Mouse (Mus musculus): Measurements from ENCODE around the gene Ptprh.
"Not testable (repeated sequence)": the region's sequence is repeated elsewhere in the genome, so short reads cannot be mapped to it uniquely, and the experiment has no call there.

Ptprh gene

DNA sequence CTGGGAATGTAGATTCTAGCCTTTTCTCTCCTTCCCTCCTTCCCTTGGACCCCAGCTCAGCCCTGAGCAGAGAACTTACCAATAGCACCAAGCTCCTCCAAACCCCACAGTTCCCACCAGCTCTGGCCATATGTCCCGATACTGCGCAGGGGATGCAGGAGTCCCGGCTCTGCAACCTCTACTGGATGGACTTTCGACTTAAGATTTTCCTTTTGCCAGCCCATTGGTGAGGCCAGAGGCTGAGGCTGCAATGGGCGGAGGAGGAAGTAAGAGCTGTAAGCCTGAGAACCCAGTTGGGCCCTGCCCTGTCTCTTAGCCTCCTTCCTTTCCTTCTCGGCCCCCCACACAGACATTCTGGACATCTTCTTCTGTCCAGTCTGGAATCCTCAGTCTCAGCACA, 872 bp downstream of the Ptprh start:
- no peak for DNase-seq (ENCODE audit: low spot score)

DNA sequence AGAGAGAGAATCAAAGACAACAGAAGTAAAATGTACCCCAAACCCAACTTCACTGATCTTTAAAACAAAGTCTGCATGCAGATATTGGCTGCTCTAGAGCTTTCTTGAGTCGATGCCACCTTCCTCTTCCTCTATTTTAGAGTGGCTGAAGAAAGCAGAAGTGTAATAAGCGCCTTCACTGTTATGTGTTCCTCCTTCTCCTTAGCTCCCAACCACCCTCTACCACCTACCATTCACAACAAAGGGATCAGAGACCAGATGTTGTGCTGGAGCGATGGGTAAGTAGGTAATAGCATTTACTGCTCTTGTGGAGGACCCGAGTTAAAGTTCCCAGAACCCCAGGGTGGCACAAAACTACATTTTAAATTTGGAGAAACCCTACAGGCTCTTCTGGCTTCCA, 6.8 kb downstream of the Ptprh start:
- DNase-seq (ENCODE audit: low spot score) = not testable (repeated sequence)

DNA sequence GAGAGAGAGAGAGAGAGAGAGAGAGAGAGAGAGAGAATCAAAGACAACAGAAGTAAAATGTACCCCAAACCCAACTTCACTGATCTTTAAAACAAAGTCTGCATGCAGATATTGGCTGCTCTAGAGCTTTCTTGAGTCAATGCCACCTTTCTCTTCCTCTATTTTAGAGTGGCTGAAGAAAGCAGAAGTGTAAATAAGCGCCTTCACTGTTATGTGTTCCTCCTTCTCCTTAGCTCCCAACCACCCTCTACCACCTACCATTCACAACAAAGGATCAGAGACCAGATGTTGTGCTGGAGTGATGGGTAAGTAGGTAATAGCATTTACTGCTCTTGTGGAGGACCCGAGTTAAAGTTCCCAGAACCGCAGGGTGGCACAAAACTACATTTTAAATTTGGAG, 22.4 kb downstream of the Ptprh start:
- not testable (repeated sequence) for DNase-seq (ENCODE audit: low spot score)

DNA sequence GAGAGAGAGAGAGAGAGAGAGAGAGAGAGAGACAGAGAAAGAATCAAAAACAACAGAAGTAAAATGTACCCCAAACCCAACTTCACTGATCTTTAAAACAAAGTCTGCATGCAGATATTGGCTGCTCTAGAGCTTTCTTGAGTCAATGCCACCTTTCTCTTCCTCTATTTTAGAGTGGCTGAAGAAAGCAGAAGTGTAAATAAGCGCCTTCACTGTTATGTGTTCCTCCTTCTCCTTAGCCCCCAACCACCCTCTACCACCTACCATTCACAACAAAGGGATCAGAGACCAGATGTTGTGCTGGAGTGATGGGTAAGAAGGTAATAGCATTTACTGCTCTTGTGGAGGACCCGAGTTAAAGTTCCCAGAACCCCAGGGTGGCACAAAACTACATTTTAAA, 31.5 kb downstream of the Ptprh start:
- not testable (repeated sequence) for DNase-seq (ENCODE audit: low spot score)

DNA sequence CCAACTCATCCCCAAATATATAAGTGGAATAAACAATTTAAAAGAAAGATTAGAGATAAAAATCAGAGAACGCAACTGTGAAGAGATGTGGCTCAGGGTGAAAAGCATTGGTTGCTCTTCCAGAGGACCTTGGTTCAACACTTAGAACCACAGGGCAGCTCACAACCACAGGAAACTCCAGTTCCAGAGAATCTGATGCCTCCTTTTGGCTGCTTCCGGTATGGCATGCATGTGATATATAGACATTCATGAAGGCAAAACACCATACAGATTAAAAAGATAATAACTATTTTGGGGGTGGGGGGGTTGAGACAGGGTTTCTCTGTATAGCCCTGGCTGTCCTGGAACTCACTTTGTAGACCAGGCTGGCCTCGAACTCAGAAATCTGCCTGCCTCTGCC, 41.2 kb downstream of the Ptprh start:
- DNase-seq (ENCODE audit: low spot score) = no peak

DNA sequence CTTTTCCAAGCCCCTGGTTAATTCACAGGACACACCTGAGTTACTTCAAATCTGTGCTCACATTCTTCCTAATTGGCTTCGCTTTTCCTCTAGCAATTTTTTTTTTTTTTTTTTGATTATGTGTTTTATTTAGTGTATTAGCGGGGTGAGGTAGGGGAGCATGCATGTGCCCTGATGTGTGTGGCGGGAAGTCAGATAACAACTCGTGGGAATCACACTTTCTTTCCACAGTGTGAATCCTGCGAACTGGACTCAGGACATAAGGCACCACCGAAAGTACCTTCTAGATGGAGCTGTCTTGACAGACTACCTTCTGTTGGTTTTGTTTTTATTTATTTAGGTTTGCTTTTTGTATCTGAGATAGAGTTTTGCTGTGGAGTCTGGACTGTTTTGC, 46.7 kb downstream of the Ptprh start:
- no peak for DNase-seq (ENCODE audit: low spot score)

DNA sequence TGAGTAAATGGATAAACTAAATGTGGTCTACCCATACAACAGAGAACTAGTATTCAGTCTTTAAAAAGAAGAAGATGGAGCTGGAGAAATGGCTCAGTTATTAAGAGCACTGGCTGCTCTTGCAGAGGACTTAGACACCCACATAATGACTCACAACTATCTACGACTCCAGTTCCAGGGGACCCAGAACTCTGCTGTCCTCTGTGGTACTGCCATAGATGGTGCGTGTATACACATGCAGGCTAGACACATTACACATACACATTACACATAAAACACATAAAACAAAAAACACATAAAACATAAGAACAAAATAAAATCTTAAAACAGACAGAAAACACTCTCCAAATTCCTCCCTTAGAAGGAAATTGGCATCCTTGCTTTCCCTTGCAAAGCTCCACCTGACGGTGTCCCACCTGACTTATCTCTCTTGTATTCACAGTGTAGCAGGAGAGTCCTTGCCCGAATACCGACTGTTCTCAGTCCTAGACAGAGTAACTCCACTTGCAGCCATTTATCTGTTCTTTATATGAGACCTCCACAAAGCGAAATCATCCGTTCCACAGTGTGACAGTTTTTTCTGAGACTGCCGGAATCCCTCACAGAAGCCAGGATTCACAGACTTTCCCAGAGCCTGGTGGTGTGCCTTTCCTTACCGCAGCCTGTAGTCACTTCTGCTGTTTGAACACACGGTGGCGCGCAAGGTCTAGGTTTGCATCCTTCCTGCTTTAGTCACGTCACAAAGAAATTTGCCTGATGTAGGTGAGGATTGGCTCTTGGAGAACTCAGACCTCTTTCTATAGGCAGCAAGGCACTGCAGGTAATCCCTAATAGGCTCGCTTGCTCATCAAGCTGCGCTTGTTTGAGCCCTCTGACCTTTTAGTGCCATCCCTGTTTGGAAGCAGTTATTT, 47.3 kb downstream of the Ptprh start:
- no peak for DNase-seq (ENCODE audit: low spot score)

DNA sequence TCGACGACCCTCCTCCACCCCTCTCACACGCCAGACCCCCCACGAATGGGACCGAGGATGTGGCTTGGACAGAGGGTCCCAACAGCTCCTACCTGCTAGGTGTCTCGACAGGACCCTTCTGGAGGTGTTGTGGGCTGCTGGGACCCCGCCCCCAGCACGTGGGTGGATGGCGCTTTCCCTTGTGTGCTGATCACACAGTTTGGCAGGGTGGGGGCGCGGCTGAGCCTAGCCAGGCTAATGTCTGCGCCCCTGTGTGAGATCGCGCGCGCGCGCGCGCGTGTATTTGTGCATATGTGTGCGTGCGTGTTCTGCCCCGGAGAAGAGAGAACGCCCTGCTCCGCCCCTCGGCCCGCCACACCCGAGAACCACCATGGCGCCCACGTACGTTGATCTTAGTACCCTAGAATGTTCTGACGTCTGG, 56.6 kb downstream of the Ptprh start, which contains the start of gene Syt5:
Gene Syt5 (minus strand): TSS at position 321 of the 421 bp plus-strand sequence.
- no peak for DNase-seq (ENCODE audit: low spot score)

DNA sequence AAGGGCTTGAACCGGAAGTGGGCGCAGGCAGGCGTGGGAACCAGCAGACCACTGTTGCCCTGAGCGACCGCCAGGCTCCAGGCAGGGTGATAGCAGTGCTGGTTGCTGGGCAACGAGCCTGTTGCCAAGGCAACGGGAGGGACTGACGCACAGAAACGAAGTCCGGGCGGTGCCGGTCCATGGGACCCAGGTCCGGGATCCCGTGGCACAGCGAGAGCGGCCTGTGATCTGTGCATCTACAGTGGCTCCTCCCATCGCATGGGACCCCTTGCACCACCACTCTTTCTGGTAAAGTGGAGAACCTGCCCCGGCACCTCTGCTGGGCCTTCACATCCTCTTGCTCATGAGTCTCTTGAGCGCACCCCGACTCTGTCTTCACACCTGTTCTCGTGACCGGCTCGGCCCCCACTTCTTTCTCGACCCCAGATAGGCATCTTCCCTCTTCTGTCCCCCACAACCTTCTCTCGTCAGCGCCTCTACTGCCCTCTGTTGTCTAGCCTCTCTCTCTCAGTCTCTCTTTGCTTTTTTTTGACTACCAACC, 57.2 kb downstream of the Ptprh start:
- no peak for DNase-seq (ENCODE audit: low spot score)

DNA sequence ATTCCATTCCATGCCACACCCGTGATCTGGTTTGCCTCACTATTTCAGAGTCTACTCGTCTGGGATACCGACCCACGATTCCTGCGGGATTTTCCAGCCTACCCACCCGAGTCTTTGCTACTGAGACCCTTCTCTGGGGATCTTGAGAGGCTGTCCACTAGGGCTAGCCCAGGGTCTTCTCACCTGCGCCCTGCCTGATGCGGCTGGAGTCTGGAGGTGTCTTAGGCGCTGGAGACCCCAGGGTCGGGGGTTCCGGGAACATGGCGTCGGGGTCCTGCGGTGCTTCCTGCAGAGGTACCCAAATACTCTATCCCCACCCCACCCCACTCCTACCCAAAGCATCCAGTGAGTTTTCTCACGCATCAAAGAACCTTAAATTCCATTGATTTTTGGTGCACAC, 57.8 kb downstream of the Ptprh start:
- no peak for DNase-seq (ENCODE audit: low spot score)

DNA sequence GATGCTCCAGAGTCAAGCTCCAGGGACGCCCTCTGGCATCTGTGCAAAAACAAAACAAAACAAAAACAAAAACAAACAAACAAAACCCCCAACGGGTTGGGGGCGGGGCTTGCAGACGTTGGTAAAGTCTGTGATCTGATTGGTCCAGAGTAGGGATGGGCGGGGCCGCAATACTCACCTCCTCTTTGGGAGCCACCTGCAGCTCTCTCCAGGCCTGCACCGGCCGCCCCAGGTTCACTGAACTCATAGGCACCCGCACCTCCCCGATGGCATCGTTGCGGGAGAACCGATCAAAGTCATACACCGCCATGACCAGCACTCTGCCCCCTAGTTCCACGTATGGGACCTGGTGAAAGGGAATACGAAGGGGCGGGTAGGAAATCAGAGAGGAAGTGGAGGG, 61.8 kb downstream of the Ptprh start:
- no peak for DNase-seq (ENCODE audit: low spot score)

DNA sequence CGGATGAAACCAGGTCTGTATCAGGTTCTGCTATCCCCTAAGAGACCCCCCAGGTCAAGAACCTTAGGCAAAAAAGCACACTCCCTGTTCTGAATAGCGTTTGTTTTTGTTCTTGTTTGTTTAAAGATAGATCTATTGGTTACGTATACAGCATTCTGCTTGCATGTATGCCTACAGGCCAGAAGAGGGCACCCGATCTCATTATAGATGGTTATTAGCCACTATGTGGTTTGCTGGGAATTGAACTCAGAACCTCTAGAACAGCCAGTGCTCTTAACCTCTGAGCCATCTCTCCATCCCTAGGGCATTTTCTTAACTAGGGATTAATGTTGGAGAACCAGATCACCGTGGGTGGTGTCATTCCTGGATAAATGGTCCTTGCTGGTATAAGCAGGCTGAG, 62.5 kb downstream of the Ptprh start:
- no peak for DNase-seq (ENCODE audit: low spot score)

DNA sequence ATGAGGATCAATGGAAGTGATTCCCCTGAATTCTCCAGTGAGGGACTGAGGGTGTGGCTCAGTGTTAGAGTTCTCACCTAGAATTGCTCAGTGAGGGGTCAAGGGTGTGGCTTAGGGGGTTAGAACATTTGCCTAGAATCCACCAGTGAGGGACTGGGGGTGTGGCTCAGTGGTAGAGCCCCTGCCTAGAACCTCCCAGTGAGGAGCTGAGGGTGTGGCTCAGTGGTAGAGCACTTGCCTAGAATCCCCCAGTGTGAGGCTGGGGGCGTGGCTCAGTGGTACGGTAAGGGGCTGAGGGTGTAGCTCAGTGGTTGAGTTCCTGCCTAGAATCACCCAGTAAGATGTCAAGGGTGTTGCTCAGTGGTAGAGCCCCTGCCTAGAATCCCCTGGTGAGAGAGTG, 64.8 kb downstream of the Ptprh start:
- no peak for DNase-seq (ENCODE audit: low spot score)

DNA sequence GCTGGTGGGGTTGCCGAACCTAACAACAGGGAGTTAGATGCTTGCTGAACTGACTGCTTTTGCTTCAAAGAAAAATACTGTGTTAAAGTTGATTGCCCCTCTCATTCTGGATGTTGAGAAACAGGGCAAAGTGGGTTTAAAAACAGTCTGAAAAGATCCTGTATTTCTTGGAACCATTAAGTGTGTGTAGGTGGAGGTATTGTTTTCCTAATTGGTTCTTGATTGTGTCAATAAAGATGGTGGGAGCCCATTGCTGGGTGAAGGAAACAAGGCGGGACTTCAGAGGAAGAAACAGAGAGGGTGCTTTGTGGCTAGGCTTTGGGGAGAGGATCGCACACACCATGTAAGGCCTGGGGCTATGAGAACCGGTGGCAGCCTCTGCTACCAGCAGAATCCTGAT, 66.7 kb downstream of the Ptprh start:
- no peak for DNase-seq (ENCODE audit: low spot score)

DNA sequence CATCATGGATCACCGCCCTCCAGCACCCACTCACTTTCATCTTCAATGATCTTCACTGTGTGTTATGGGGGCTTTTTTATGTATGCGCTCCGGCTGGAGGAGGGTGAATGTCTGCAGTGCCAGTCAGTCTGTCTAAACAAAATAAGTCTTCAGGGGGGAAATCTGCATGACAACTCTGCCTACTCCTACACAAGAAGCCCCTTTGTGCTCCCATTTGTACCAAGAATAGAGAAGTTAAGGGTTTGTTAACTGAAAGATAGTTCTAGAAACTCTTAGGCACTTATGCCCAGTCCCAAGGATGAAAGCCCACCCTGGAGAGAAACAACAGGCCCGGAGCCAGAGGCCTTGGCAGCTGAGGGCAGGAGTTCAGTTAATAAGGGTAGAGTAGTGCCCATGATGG, 67.5 kb downstream of the Ptprh start:
- no peak for DNase-seq (ENCODE audit: low spot score)

DNA sequence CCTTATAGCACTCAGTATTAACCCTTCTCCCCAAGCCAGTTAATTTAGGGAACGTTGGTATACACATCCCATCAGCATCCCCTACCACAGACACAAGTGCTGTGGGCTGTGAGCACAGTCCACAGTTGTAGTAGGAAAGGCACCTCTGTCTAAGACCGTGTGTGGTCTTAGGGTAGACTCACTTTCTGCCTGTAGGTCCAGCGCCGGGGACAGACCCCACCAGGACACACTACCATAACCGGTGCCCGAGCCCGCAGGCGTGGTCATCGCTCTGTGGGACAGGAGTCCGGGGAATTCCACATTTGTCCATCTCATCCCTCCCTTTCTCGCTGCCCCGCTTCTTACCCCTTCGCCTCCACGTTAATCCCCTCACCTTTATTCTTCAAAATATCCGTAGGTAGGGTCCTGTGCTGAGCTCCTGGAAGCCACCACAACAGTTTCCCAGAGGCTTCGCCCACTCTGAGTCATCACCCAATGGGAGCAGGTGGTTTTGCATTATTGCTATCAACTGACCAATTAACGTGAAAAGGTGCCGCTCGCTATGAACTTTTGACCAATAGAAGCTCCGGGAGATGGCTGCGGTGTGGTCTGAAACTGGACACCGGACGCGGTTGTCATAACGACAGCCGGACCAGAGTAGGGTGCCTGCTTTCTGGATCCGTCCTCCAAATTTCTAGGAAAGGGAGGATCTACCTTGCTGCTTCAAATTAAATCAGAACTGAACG, 71.7 kb downstream of the Ptprh start, which contains the start of gene Dnaaf3:
Gene Dnaaf3 (minus strand): TSS at position 449 of the 725 bp plus-strand sequence.
- DNase-seq (ENCODE audit: low spot score) = no peak

DNA sequence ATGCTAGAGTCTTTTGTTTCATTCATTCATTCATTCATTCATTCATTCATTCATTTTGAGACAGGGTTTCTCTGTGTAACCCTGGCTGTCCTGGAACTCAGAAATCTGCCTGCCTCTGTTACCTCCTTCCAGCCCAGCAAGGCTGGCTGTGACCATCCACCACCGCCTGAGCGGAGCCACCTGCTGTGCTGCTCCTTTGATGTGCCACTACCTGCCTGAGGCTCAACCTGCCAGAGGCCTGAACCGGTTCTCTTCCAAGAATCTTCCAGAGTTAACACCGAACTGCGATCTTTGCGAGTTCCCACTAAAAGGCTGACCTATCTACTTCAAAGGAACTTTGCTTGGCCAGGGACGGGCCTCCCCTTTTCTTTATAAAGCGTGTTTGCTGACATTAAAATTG, 73.7 kb downstream of the Ptprh start:
- not testable (repeated sequence) for DNase-seq (ENCODE audit: low spot score)

DNA sequence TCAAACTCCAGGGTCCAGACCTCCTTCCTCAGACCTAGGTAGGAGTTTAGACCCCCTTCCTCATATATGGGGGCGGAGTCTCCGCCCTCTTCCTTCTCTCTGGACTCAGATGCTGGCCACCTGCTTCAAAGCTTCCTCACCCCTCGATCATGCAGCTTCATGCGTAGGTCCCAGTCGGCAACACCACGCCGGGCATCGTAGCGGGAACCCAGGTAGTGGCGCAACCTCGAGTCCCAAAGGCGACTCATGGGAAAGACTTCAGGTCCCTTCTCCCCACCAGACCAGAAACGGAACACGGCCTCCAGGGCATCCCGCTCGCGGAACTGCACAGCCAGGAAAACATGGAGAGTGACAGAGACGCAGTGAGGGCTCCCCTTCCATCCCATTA, 76.5 kb downstream of the Ptprh start:
- no peak for DNase-seq (ENCODE audit: low spot score)

DNA sequence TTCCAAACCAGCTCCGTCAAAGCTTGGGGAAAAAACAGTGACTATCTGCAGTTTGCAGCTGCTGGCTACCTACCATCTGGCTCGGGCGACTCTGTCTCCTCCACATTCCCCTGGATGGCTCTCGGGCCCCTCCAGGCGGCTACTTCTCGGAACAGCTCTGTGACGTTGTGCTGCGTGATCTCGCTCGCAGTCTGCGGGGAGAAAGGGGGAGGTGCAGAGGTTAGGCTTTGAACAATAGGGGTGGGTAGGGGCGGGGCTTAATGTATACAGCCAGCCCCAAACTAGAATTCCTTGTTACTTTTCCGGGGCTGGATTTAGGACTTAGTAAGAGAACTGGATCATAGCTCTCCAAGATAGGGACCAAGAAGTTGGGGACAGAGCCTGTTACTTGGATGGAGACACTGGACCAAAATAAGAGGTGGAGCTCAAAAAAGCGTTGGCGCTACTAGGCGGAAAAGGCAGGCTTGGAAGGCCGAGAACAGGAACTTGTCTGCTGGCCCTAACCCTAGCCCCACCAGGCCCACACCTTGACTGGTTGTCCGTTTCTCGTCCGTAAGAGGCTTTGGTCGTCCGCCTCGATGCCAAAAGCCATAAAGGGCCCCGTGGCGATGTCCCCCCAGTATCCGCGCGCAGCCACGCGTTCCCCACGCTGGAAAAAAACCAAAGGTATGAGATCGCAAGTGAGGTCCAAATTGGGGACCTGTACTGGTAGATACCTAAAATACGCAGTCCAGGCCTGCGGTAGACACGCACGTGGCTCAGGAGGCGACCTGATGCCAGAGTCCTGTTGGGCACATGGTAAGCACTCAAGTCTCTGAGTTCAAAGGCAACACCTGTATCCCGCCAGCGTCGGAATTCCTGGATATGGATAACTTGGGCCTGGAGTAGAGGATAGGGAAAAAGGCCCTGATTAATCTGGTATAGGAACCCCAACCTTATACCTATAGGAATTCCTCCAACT, 77.2 kb downstream of the Ptprh start:
- no peak for DNase-seq (ENCODE audit: low spot score)

DNA sequence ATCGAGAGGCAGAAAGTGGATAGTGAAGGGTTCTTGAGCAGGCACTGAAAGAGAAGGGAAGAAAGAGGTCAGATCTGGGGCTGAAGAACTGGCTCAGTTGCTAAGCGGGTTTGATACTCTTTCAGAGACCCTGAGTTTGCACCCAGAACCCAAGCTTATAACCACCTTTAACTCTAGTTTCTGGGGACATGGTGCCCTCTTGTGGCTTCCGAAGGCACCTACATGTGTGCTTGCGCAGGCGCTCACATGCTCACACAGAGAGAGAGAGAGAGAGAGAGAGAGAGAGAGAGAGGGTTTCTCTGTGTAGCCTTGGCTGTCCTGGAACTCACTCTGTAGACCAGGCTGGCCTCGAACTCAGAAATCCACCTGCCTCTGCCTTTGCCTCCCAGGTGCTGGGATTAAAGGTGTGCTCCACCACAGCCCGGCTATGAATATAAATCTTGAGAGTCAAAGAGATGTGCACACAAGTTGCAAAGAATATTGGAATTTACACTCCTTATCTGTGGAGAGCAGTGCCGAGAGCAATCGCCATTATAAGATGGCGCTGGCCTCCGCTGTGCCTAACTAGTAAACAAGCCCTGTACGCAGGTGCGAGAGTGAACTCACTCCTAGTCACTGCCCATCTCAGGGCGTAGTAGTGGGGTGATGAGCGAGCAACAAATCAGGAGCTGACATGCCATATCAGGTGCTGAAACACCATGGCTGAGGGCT, 79.5 kb downstream of the Ptprh start, which contains the start of gene Tnni3:
Gene Tnni3 (minus strand): TSS at position 18 of the 711 bp plus-strand sequence.
- not testable (repeated sequence) for DNase-seq (ENCODE audit: low spot score)
